In the genomic region with DNA sequence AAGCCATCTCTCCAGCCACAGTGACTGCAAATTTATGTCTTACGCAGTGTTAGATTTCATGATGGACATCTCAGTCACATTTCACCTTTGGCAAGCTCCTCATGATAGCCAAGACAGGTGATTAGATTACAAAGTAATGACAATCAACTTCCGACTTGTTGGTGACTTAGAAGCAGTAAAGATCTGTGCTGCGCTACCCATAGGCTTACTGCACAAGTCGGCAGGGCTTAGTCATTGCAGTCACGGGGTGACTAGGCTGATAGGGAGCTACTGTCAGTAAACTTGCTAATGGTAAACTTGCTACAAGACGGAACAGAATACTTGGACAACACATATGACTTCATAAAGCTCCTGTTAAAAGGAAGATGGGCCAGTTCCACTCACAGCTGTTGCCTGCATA, we compare ENCODE assay signal across 18 mouse cellular contexts.
"Had no signal": no experiment of that assay in that cellular context is flagged by ENCODE, and none has a peak within 500 bp of the region (broad histone marks: within the 10 kb centered on the region; RNA-seq: fewer than 3 reads in every experiment).

No protein-coding gene starts in this region.

- H3K9ac ChIP-seq: liver, postnatal 0 days; lung, embryonic 15.5 days; midbrain, embryonic 13.5 days; midbrain, embryonic 15.5 days; neural tube, embryonic 12.5 days had no signal

- H3K4me2 ChIP-seq: lung, embryonic 15.5 days; midbrain, embryonic 11.5 days; midbrain, embryonic 13.5 days; midbrain, embryonic 15.5 days; neural tube, embryonic 12.5 days had no signal

- ATAC-seq: liver, postnatal 0 days; lung, postnatal 0 days; midbrain, embryonic 13.5 days; midbrain, embryonic 15.5 days had no signal

- H3K4me3 ChIP-seq: lung, embryonic 15.5 days; megakaryocyte, embryonic 14.5 days; midbrain, embryonic 13.5 days; midbrain, embryonic 15.5 days; neural tube, embryonic 12.5 days had no signal

- H3K27me3 ChIP-seq: lung, embryonic 15.5 days; megakaryocyte, embryonic 14.5 days; midbrain, embryonic 13.5 days; midbrain, embryonic 15.5 days; neural tube, embryonic 12.5 days had no signal

- H3K9me3 ChIP-seq: lung, embryonic 15.5 days; midbrain, embryonic 13.5 days; midbrain, embryonic 15.5 days; neural tube, embryonic 12.5 days had no signal

- DNase-seq: liver, postnatal 0 days; lung, adult 2 months; lung, postnatal 14 days; lung, postnatal 36 days; right cerebral cortex, postnatal 25 days; right cerebral cortex, postnatal 4 days; spleen, adult 18-20 months; thymus, adult 2 months; thymus, postnatal 25 days; thymus, postnatal 4 days had no signal

- H3K27ac ChIP-seq: lung, embryonic 15.5 days; macrophage; midbrain, embryonic 13.5 days; midbrain, embryonic 15.5 days; neural tube, embryonic 12.5 days had no signal

- H3K36me3 ChIP-seq: lung, embryonic 15.5 days; midbrain, embryonic 13.5 days; midbrain, embryonic 15.5 days; neural tube, embryonic 12.5 days had no signal

- H3K4me1 ChIP-seq: megakaryocyte, embryonic 14.5 days had no signal
